In the genomic region with DNA sequence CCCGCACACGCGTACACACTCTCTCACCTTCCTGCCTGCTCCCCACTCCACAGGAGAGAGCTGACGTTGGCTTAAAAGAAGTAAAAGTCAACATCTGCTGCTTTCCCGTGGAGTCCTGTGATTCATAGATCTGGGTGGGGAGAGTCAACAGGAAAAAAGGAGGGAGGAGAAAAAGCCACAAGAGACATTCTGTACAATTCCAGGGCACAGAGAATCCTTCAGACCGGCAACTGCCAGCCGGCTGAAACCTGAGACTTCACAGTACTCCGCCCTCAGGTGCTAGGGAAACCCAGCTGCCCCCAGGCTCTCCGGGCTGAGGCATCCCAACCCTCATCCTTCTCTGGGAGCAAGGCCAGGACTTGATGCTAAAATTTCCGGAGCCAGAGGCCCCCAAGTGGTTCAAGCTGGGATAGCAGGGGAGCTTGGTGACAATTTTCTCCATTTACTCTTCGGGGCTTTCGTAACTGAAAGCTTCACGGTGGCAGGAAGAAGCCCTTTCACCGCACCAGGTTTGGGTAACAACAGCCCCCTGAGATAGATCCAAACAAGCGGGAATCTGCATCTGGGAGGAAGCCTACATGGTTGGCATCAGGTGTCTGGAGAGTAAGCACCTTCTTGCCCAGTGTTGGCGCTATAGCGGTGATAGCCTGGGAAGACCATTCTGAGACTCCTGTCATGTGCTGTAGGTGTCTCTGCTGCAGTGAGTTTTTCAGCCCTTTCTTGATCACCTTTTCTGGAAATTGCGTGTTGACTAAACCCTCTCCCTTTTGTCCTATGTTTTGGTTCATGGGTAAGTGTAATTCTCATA, we compare ENCODE assay signal across 8 mouse cellular contexts. TPM values are rescaled to one million over a fixed set of nuclear protein-coding genes. Genes with fewer than 3 reads are reported as not detected.
DNase-seq lines count a peak whose midpoint lies in the region; ATAC-seq and TF ChIP-seq lines count a peak whose summit lies in the region.

No protein-coding gene starts in this region.

- WGBS in heart, embryonic 13.5 days = 8% methylated on average over 15 of the region's 18 CpGs
- 4% methylated on average over 18 of the region's 18 CpGs for WGBS in kidney, postnatal 0 days
- 10% methylated on average over 15 of the region's 18 CpGs for WGBS in liver, embryonic 11.5 days
- 6% methylated on average over 17 of the region's 18 CpGs for WGBS in stomach, embryonic 15.5 days

- DNase-seq in CD4-positive helper T cell, adult 2 months (ENCODE audit: low read depth, low spot score) = peak; percentile 70
- DNase-seq in brain, embryonic 14.5 days (ENCODE audit: low read depth) = peak; percentile 92
- peak; percentile 95 for DNase-seq in kidney, postnatal 0 days (ENCODE audit: low spot score)
- peak; percentile 76 for DNase-seq in liver, embryonic 11.5 days (ENCODE audit: low spot score)
- peak; percentile 39 to 58 for DNase-seq in natural killer cell, adult 2 months (ENCODE audit: low spot score in 2 of 2)

- peaks cover 8% of the 10 kb centered on the region for H3K4me1 ChIP-seq in heart, embryonic 13.5 days
- H3K4me1 ChIP-seq in kidney, postnatal 0 days (replicated peaks; ENCODE audit: insufficient read depth, low read length) = 0 out of 2 replicates have a peak, but pooled peaks cover 3% of the 10 kb centered on the region
- H3K4me1 ChIP-seq in liver, embryonic 11.5 days (replicated peaks; ENCODE audit: control insufficient read depth, insufficient read depth, low read length) = peaks cover 2% of the 10 kb centered on the region; the same call in 1 of the 2 replicates
- H3K4me1 ChIP-seq in stomach, embryonic 15.5 days = peaks cover 10% of the 10 kb centered on the region

- peak overlapping the region; percentile 71 for H3K4me2 ChIP-seq in heart, embryonic 13.5 days
- H3K4me2 ChIP-seq in kidney, postnatal 0 days (ENCODE audit: low read length) = peak overlapping the region; percentile 49
- H3K4me2 ChIP-seq in liver, embryonic 11.5 days = peak overlapping the region; percentile 69
- H3K4me2 ChIP-seq in stomach, embryonic 15.5 days = peak overlapping the region; percentile 75

- no peaks in the 10 kb centered on the region for H3K36me3 ChIP-seq in heart, embryonic 13.5 days
- no peaks in the 10 kb centered on the region for H3K36me3 ChIP-seq in kidney, postnatal 0 days (ENCODE audit: insufficient read depth, low read length)
- no peaks in the 10 kb centered on the region for H3K36me3 ChIP-seq in liver, embryonic 11.5 days (ENCODE audit: control insufficient read depth, insufficient read depth, low read length)
- no peaks in the 10 kb centered on the region for H3K36me3 ChIP-seq in stomach, embryonic 15.5 days

- H3K4me3 ChIP-seq in heart, embryonic 13.5 days = peak overlapping the region; percentile 40
- peak overlapping the region; percentile 11; the same call in 1 of the 2 replicates for H3K4me3 ChIP-seq in kidney, postnatal 0 days (replicated peaks; ENCODE audit: low read depth, low read length)
- peak overlapping the region; percentile 37 for H3K4me3 ChIP-seq in liver, embryonic 11.5 days (ENCODE audit: low read depth, low read length)
- peak overlapping the region; percentile 28 for H3K4me3 ChIP-seq in stomach, embryonic 15.5 days (replicated peaks)

- H3K9ac ChIP-seq in heart, embryonic 13.5 days = peak overlapping the region; percentile 71
- H3K9ac ChIP-seq in kidney, postnatal 0 days (ENCODE audit: low read depth, low read length) = peak overlapping the region; percentile 28; the same call in 1 of the 2 replicates
- peak overlapping the region; percentile 38; the same call in 1 of the 2 replicates for H3K9ac ChIP-seq in liver, embryonic 11.5 days (ENCODE audit: low read depth, low read length)
- H3K9ac ChIP-seq in stomach, embryonic 15.5 days = no peak overlapping the region; the same call in 1 of the 2 replicates

- H3K27ac ChIP-seq in heart, embryonic 13.5 days (replicated peaks) = peak overlapping the region; percentile 9
- no peak overlapping the region for H3K27ac ChIP-seq in kidney, postnatal 0 days
- no peak overlapping the region for H3K27ac ChIP-seq in liver, embryonic 11.5 days (ENCODE audit: low read depth, low read length)
- peak overlapping the region; percentile 68 for H3K27ac ChIP-seq in stomach, embryonic 15.5 days

- peak; percentile 89 for TF ChIP-seq CTCF in brain, embryonic 14.5 days (IDR thresholded peaks at IDR 0.05; ENCODE audit: borderline replicate concordance, extremely low read depth, insufficient read depth, insufficient read length)
- TF ChIP-seq CTCF in kidney, postnatal 0 days (IDR thresholded peaks at IDR 0.05; ENCODE audit: low read depth) = peak; percentile 82

- no peaks in the 10 kb centered on the region for H3K9me3 ChIP-seq in heart, embryonic 13.5 days
- no peaks in the 10 kb centered on the region for H3K9me3 ChIP-seq in kidney, postnatal 0 days (replicated peaks; ENCODE audit: low read length)
- no peaks in the 10 kb centered on the region for H3K9me3 ChIP-seq in liver, embryonic 11.5 days (ENCODE audit: control insufficient read depth, low read length)
- no peaks in the 10 kb centered on the region for H3K9me3 ChIP-seq in stomach, embryonic 15.5 days

- H3K27me3 ChIP-seq in heart, embryonic 13.5 days (replicated peaks) = peaks cover 4% of the 10 kb centered on the region; the same call in 1 of the 2 replicates
- H3K27me3 ChIP-seq in kidney, postnatal 0 days (ENCODE audit: insufficient read depth, low read length) = no peaks in the 10 kb centered on the region
- no peaks in the 10 kb centered on the region for H3K27me3 ChIP-seq in liver, embryonic 11.5 days (replicated peaks; ENCODE audit: control insufficient read depth, insufficient read depth, low read length)
- H3K27me3 ChIP-seq in stomach, embryonic 15.5 days (replicated peaks) = no peaks in the 10 kb centered on the region

- ATAC-seq in erythroid progenitor cell, adult 5-6 weeks (replicated peaks; ENCODE audit: low FRiP score, poor library complexity, severe bottlenecking) = peak; percentile 52
- no peak; the same call in 1 of the 2 replicates for ATAC-seq in heart, embryonic 13.5 days (ENCODE audit: extremely low read depth, insufficient number of reproducible peaks, low FRiP score, low TSS enrichment)
- ATAC-seq in kidney, postnatal 0 days (replicated peaks; ENCODE audit: low FRiP score, low read depth) = peak; percentile 92
- peak; percentile 60; the same call in 1 of the 2 replicates for ATAC-seq in liver, embryonic 11.5 days (replicated peaks; ENCODE audit: low FRiP score)
- peak; percentile 90 for ATAC-seq in stomach, embryonic 15.5 days (ENCODE audit: insufficient read depth, low FRiP score, low read depth)

- TF ChIP-seq POLR2A in brain, embryonic 14.5 days (IDR thresholded peaks at IDR 0.05; ENCODE audit: borderline replicate concordance, extremely low read depth, insufficient read depth, insufficient read length, poor library complexity, severe bottlenecking) = no peak

RNA-seq across cellular contexts. Expression of gene Ankrd35, which starts 6.3 kb away (rescaled TPM):
- 2.5 and 2.8 TPM in 2 replicates for polyA plus RNA-seq in brain, embryonic 14.5 days (2012; rRNA removed)
- not detected in 2 replicates for total RNA-seq in erythroid progenitor cell, adult 5-6 weeks (2015; ENCODE audit: low replicate concordance)
- total RNA-seq in erythroid progenitor cell, adult 5-6 weeks (2017; ENCODE audit: low replicate concordance) = not detected in 2 replicates
- 0.09 and 0.33 TPM in 2 replicates for polyA plus RNA-seq in heart, embryonic 13.5 days (2015; fragmentation: Nextera tagmentation; extraction: Ambion mirVana)
- 1.0 and 1.3 TPM in 2 replicates for polyA plus RNA-seq in kidney, postnatal 0 days (2015; fragmentation: Nextera tagmentation; extraction: Ambion mirVana)
- 0.32 and 0.40 TPM in 2 replicates for polyA plus RNA-seq in liver, embryonic 11.5 days (2014; fragmentation: Nextera tagmentation; extraction: Ambion mirVana)
- 2.8 and 3.8 TPM in 2 replicates for polyA plus RNA-seq in stomach, embryonic 15.5 days (2015; fragmentation: Nextera tagmentation; extraction: Ambion mirVana)

RNA-seq across cellular contexts. Expression of gene Itga10, which starts 18.3 kb away (rescaled TPM):
- 5.4 and 5.8 TPM in 2 replicates for polyA plus RNA-seq in brain, embryonic 14.5 days (2012; rRNA removed)
- 0.36 TPM in 1 of 2 replicates, not detected in the other for total RNA-seq in erythroid progenitor cell, adult 5-6 weeks (2015; ENCODE audit: low replicate concordance)
- total RNA-seq in erythroid progenitor cell, adult 5-6 weeks (2017; ENCODE audit: low replicate concordance) = not detected in 2 replicates
- polyA plus RNA-seq in heart, embryonic 13.5 days (2015; fragmentation: Nextera tagmentation; extraction: Ambion mirVana) = 0.82 and 1.1 TPM in 2 replicates
- 0.42 and 0.59 TPM in 2 replicates for polyA plus RNA-seq in kidney, postnatal 0 days (2015; fragmentation: Nextera tagmentation; extraction: Ambion mirVana)
- polyA plus RNA-seq in liver, embryonic 11.5 days (2014; fragmentation: Nextera tagmentation; extraction: Ambion mirVana) = 0.57 and 0.77 TPM in 2 replicates
- polyA plus RNA-seq in stomach, embryonic 15.5 days (2015; fragmentation: Nextera tagmentation; extraction: Ambion mirVana) = 0.80 and 0.83 TPM in 2 replicates

RNA-seq across cellular contexts. Expression of gene Gm42957, which starts 28.4 kb away (rescaled TPM):
- 0.16 and 0.27 TPM in 2 replicates for polyA plus RNA-seq in brain, embryonic 14.5 days (2012; rRNA removed)
- not detected in 2 replicates for total RNA-seq in erythroid progenitor cell, adult 5-6 weeks (2015; ENCODE audit: low replicate concordance)
- not detected in 2 replicates for total RNA-seq in erythroid progenitor cell, adult 5-6 weeks (2017; ENCODE audit: low replicate concordance)
- 0.05 and 0.14 TPM in 2 replicates for polyA plus RNA-seq in heart, embryonic 13.5 days (2015; fragmentation: Nextera tagmentation; extraction: Ambion mirVana)
- 0.06 TPM in 1 of 2 replicates, not detected in the other for polyA plus RNA-seq in kidney, postnatal 0 days (2015; fragmentation: Nextera tagmentation; extraction: Ambion mirVana)
- 0.14 TPM in 1 of 2 replicates, not detected in the other for polyA plus RNA-seq in liver, embryonic 11.5 days (2014; fragmentation: Nextera tagmentation; extraction: Ambion mirVana)
- 0.06 TPM in 1 of 2 replicates, not detected in the other for polyA plus RNA-seq in stomach, embryonic 15.5 days (2015; fragmentation: Nextera tagmentation; extraction: Ambion mirVana)

RNA-seq across cellular contexts. Expression of gene Pex11b, which starts 28.5 kb away (rescaled TPM):
- polyA plus RNA-seq in brain, embryonic 14.5 days (2012; rRNA removed) = 46.1 and 59.6 TPM in 2 replicates
- 9.7 and 18.9 TPM in 2 replicates for total RNA-seq in erythroid progenitor cell, adult 5-6 weeks (2015; ENCODE audit: low replicate concordance)
- 0.68 and 5.4 TPM in 2 replicates for total RNA-seq in erythroid progenitor cell, adult 5-6 weeks (2017; ENCODE audit: low replicate concordance)
- 35.8 and 37.3 TPM in 2 replicates for polyA plus RNA-seq in heart, embryonic 13.5 days (2015; fragmentation: Nextera tagmentation; extraction: Ambion mirVana)
- 69.4 and 70.1 TPM in 2 replicates for polyA plus RNA-seq in kidney, postnatal 0 days (2015; fragmentation: Nextera tagmentation; extraction: Ambion mirVana)
- 29.0 and 36.7 TPM in 2 replicates for polyA plus RNA-seq in liver, embryonic 11.5 days (2014; fragmentation: Nextera tagmentation; extraction: Ambion mirVana)
- polyA plus RNA-seq in stomach, embryonic 15.5 days (2015; fragmentation: Nextera tagmentation; extraction: Ambion mirVana) = 41.9 and 43.4 TPM in 2 replicates

RNA-seq across cellular contexts. Expression of gene Pias3, which starts 32.5 kb away (rescaled TPM):
- polyA plus RNA-seq in brain, embryonic 14.5 days (2012; rRNA removed) = 32.3 and 34.6 TPM in 2 replicates
- total RNA-seq in erythroid progenitor cell, adult 5-6 weeks (2015; ENCODE audit: low replicate concordance) = 1.3 and 6.5 TPM in 2 replicates
- 2.1 TPM in 1 of 2 replicates, not detected in the other for total RNA-seq in erythroid progenitor cell, adult 5-6 weeks (2017; ENCODE audit: low replicate concordance)
- polyA plus RNA-seq in heart, embryonic 13.5 days (2015; fragmentation: Nextera tagmentation; extraction: Ambion mirVana) = 36.0 and 37.7 TPM in 2 replicates
- polyA plus RNA-seq in kidney, postnatal 0 days (2015; fragmentation: Nextera tagmentation; extraction: Ambion mirVana) = 38.7 and 39.1 TPM in 2 replicates
- polyA plus RNA-seq in liver, embryonic 11.5 days (2014; fragmentation: Nextera tagmentation; extraction: Ambion mirVana) = 19.6 and 21.1 TPM in 2 replicates
- 49.3 and 51.9 TPM in 2 replicates for polyA plus RNA-seq in stomach, embryonic 15.5 days (2015; fragmentation: Nextera tagmentation; extraction: Ambion mirVana)

Comparison
In these comparisons a context has a peak if more than half of its experiments do, and no peak if none do; other contexts are left out.
1. H3K27ac ChIP-seq: peak in heart, embryonic 13.5 days (single experiment) and stomach, embryonic 15.5 days (single experiment); none in kidney, postnatal 0 days (single experiment) and liver, embryonic 11.5 days (single experiment).
2. Peak in every context shown above with its lines, with median percentiles within 50 percentile points of each other: DNase-seq, H3K4me2 ChIP-seq and H3K4me3 ChIP-seq.